Mouse (Mus musculus): Measurements from ENCODE around the gene Ifitm5. TPM values are rescaled to one million over a fixed set of nuclear protein-coding genes. Genes with fewer than 3 reads are reported as not detected.

Ifitm5 gene
- polyA plus RNA-seq, 1 experiment from 2014 or later = 179 TPM

DNA sequence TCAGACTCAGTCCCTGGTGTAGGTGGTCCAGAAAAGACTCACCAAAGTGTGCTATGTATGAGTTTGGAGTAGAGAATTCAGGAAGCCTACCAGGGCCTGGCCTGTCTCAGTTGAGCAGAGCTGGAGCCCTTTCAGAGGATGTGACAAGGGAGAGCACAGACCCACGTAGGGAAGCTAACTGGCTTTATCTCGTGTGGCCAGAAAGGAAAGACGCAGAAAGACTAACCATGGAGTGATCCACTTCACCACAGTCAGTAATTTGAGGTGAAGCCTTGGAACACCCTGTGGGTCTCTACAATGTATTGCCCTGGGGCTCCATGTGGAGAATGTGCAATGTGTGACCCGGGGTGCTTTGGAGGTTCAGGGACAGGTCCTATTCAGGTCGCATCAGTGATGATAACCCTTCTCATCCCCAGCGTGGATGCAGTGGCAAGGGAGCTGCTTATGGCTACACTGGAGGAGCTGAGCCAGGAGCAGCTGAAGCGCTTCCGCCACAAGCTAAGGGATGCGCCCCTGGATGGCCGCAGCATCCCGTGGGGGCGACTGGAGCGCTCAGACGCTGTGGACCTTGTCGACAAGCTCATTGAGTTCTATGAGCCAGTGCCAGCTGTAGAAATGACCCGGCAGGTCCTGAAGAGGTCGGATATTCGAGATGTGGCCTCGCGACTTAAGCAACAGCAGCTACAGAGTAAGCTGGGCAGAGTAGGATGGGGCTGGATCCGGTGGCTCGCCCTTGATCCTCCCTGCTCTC lies 28.7 kb downstream of the Ifitm5 start:
- Histone ChIP-seq H3K9ac (ENCODE audit: low read depth, low read length) (no peak overlapping the region), H3K27me3 (replicated peaks; ENCODE audit: control insufficient read depth, insufficient read depth, low read length) (peaks cover 63% of the 10 kb centered on the region), H3K4me2 (ENCODE audit: low read depth, low read length) (no peak overlapping the region), H3K4me1 (ENCODE audit: control insufficient read depth, insufficient read depth, low read length) (peaks cover 9% of the 10 kb centered on the region), H3K36me3 (ENCODE audit: control insufficient read depth, insufficient read depth, low read length) (no peaks in the 10 kb centered on the region), H3K27ac (replicated peaks; ENCODE audit: low read depth, low read length) (no peak overlapping the region), H3K4me3 (ENCODE audit: low read depth, low read length) (0 out of 2 replicates have a peak overlapping the region, but pooled peaks have one; percentile 39), H3K9me3 (ENCODE audit: control insufficient read depth, low read length) (no peaks in the 10 kb centered on the region)
- DNase-seq (ENCODE audit: low spot score) = no peak
- WGBS = 23% methylated on average over 21 of the region's 22 CpGs
- ATAC-seq (ENCODE audit: low read depth) = no peak

DNA sequence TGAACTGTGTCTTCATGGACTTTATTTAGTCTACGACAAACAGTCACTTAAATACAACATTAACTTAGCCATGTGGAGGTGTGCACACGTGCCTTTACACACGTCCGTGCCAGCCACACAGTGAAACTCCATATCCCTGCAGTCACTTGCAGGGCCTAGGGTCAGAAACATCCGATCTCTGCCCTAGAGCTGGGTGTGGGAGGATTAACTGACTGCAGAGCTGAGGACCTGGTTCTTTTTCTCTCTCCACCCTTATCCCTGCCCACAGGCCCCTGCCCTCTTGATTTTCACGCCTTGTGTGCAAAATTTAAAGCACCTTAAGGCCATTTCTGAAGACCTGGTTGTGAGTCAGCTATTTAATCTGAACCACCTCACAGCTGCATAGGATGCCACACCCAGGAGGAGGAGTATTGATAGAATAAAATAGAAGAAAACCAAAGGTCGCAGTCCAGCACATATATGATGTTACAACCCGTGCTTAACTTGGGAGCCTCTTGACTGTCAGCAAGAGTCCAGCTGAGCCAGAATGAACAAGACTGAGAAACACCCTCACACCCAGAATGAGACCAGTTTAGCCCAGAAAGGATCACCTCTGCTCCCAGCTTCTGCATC lies 29.6 kb downstream of the Ifitm5 start, which contains the start of gene Nlrp6:
Gene Nlrp6, plus strand, starts transcription at position 485 of the 612 bp plus-strand sequence.
- Histone ChIP-seq H3K9me3 (ENCODE audit: control insufficient read depth, low read length) (no peaks in the 10 kb centered on the region), H3K9ac (ENCODE audit: low read depth, low read length) (no peak within 1 kb of the TSS), H3K4me1 (ENCODE audit: control insufficient read depth, insufficient read depth, low read length) (peaks cover 9% of the 10 kb centered on the region), H3K27me3 (replicated peaks; ENCODE audit: control insufficient read depth, insufficient read depth, low read length) (peaks cover 63% of the 10 kb centered on the region), H3K4me3 (ENCODE audit: low read depth, low read length) (0 out of 2 replicates have a peak within 1 kb of the TSS, but pooled peaks have one; percentile 39), H3K27ac (replicated peaks; ENCODE audit: low read depth, low read length) (no peak within 1 kb of the TSS), H3K4me2 (ENCODE audit: low read depth, low read length) (no peak within 1 kb of the TSS), H3K36me3 (ENCODE audit: control insufficient read depth, insufficient read depth, low read length) (no peaks in the 10 kb centered on the region)
- 69% methylated on average over 8 of the region's 8 CpGs for WGBS
- ATAC-seq (ENCODE audit: low read depth) (no peak), DNase-seq (ENCODE audit: low spot score) (no peak)

DNA sequence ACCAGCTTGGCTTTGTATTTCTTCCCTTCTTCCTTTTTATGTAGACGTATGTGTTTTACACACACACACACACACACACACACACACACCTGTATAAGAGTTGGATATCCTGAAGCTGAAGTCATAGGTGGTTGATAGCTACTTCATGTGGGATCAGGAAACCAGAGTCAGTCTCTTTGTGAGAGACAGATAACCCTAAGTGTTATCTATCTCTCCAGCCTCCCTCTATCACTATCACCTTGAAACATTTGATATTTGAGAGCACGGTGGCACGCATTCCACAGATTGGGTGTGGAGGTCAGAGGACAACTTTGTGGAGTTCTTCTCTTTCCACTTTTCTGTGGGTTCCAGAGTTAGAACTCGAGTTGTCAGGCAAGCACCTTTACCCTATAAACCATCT lies 30.2 kb downstream of the Ifitm5 start:
- no peak overlapping the region for H3K9ac ChIP-seq (ENCODE audit: low read depth, low read length)
- H3K4me2 ChIP-seq (ENCODE audit: low read depth, low read length) = no peak overlapping the region
- H3K27ac ChIP-seq (replicated peaks; ENCODE audit: low read depth, low read length) = no peak overlapping the region
- no peaks in the 10 kb centered on the region for H3K36me3 ChIP-seq (ENCODE audit: control insufficient read depth, insufficient read depth, low read length)
- H3K4me3 ChIP-seq (ENCODE audit: low read depth, low read length) = no peak overlapping the region
- DNase-seq (ENCODE audit: low spot score) (no peak), ATAC-seq (ENCODE audit: low read depth) (no peak)
- WGBS = 75% methylated on average over 4 of the region's 4 CpGs
- peaks cover 59% of the 10 kb centered on the region for H3K27me3 ChIP-seq (replicated peaks; ENCODE audit: control insufficient read depth, insufficient read depth, low read length)
- H3K9me3 ChIP-seq (ENCODE audit: control insufficient read depth, low read length) = no peaks in the 10 kb centered on the region
- peaks cover 9% of the 10 kb centered on the region for H3K4me1 ChIP-seq (ENCODE audit: control insufficient read depth, insufficient read depth, low read length)

DNA sequence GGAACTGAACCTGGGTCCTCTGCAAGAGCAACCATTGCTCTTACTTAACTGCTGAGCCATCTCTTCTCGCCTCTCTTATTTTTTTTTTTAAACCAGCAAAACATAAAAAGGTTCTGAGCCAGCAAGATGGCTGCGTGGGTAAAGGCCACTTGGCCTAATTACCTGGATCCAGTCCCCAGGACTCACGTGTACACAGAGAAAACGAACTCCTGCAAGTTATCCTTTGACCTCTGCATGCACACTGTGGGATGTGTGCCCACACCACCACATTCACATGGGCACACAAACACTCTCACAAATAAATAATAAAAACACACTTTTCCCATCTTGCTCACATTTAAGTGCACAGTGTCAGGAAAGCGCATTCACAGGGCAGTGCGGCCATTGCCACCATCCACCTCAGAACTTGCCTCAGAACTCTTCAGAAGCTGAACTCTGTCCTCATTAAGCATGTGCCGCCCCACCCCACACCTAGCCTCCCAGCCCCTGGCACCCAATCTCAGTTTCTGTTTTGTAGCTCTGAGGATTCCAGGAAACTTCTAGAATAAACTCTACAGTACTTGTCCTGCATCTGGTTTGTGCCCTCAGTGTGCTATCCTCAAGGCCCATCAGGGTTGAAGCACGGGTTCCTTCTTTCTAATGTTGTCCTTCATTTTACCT lies 35.9 kb downstream of the Ifitm5 start:
- Histone ChIP-seq H3K27ac (replicated peaks; ENCODE audit: low read depth, low read length) (no peak overlapping the region), H3K4me1 (ENCODE audit: control insufficient read depth, insufficient read depth, low read length) (no peaks in the 10 kb centered on the region), H3K4me2 (ENCODE audit: low read depth, low read length) (no peak overlapping the region), H3K9me3 (ENCODE audit: control insufficient read depth, low read length) (no peaks in the 10 kb centered on the region), H3K9ac (ENCODE audit: low read depth, low read length) (no peak overlapping the region), H3K4me3 (ENCODE audit: low read depth, low read length) (no peak overlapping the region), H3K36me3 (ENCODE audit: control insufficient read depth, insufficient read depth, low read length) (no peaks in the 10 kb centered on the region), H3K27me3 (replicated peaks; ENCODE audit: control insufficient read depth, insufficient read depth, low read length) (peaks cover 3% of the 10 kb centered on the region)
- 80% methylated on average over 8 of the region's 8 CpGs for WGBS
- ATAC-seq (ENCODE audit: low read depth) (no peak), DNase-seq (ENCODE audit: low spot score) (no peak)

DNA sequence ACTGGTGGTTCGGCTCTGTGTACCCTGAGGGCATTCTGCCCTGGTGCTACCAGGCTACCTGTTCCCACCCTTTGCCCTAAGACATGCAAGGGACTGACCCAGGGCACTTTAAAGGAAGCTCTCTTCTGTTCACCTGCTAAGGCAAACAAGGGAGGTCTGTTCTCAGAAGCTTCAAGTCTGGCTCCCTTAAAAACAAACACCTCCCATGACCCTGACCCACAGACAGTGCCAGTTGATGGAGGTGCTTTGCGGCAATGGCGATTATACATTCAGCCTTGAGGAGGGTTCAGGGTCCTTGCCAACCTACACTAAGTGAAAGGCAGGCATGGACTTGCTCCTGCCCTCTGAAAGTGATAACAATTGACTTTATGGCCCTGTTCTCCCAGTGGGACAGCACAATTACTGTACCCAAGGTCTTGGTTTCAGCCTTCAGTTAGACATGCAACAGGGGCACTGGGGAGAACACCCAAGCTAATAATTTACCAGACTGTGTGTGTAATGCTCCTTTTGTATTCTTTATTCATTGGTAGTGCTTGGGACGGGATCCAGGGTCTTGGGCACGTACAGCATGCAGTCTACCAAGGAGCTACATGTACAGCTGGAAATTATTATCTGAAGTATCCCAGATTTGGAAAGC lies 37.1 kb downstream of the Ifitm5 start:
- no peak for ATAC-seq (ENCODE audit: low read depth)
- no peaks in the 10 kb centered on the region for H3K9me3 ChIP-seq (ENCODE audit: control insufficient read depth, low read length)
- no peaks in the 10 kb centered on the region for H3K36me3 ChIP-seq (ENCODE audit: control insufficient read depth, insufficient read depth, low read length)
- no peak for DNase-seq (ENCODE audit: low spot score)
- H3K4me2 ChIP-seq (ENCODE audit: low read depth, low read length) = no peak overlapping the region
- H3K27me3 ChIP-seq (replicated peaks; ENCODE audit: control insufficient read depth, insufficient read depth, low read length) = no peaks in the 10 kb centered on the region; the same call in 1 of the 2 replicates
- no peak overlapping the region for H3K27ac ChIP-seq (replicated peaks; ENCODE audit: low read depth, low read length)
- WGBS = 59% methylated on average over 5 of the region's 5 CpGs
- H3K9ac ChIP-seq (ENCODE audit: low read depth, low read length) = no peak overlapping the region
- no peaks in the 10 kb centered on the region for H3K4me1 ChIP-seq (ENCODE audit: control insufficient read depth, insufficient read depth, low read length)
- H3K4me3 ChIP-seq (ENCODE audit: low read depth, low read length) = no peak overlapping the region

DNA sequence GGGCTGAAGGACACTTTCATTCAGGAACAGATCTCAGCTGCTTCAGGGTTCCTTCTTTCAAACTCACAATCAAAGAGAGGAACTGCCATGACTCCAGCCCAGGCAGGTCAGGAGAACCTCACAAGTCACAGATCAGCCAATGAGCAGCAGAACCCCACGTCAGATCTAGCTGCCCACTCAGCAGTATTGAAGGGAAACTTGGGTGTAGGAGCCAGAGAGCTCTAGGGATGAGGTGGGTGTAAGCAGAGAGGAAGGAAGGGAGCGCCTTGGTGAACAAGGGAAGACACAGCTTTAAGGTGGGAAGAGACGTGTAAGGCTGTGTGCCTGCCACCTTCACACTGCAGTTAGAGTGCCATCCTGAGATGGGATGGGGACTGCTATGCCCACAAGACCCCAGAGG lies 37.8 kb downstream of the Ifitm5 start:
- Histone ChIP-seq H3K27ac (replicated peaks; ENCODE audit: low read depth, low read length) (no peak overlapping the region), H3K9me3 (ENCODE audit: control insufficient read depth, low read length) (no peaks in the 10 kb centered on the region), H3K27me3 (replicated peaks; ENCODE audit: control insufficient read depth, insufficient read depth, low read length) (no peaks in the 10 kb centered on the region), H3K4me3 (ENCODE audit: low read depth, low read length) (no peak overlapping the region), H3K36me3 (ENCODE audit: control insufficient read depth, insufficient read depth, low read length) (no peaks in the 10 kb centered on the region), H3K9ac (ENCODE audit: low read depth, low read length) (no peak overlapping the region), H3K4me2 (ENCODE audit: low read depth, low read length) (no peak overlapping the region), H3K4me1 (ENCODE audit: control insufficient read depth, insufficient read depth, low read length) (no peaks in the 10 kb centered on the region)
- DNase-seq (ENCODE audit: low spot score) = no peak
- WGBS = 60% methylated on average over 3 of the region's 3 CpGs
- ATAC-seq (ENCODE audit: low read depth) = no peak

DNA sequence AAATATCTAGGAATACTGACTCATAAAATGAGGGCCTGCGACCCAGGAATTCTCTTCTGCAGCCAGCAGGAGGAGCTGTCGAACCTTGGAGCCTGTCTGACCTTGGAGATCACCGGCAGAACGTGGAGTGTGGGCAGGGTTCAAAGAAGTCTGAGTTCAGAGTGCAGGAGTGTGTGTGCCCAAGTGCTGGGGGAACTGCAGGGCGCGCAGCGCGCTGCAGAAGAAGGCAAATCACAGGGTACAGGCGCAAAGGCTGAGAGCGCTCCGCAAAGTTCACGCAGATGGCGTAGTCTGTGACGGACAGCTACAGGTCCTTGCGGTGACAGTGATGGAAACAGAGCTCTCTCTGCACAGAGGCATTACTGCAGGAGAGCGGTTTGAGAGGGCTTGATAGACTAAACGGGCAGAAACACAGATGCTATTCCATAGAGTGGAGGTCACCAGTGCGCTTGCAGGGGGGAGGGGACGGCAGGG lies 41.4 kb downstream of the Ifitm5 start:
- DNase-seq (ENCODE audit: low spot score) (peak; percentile 85), ATAC-seq (ENCODE audit: low read depth) (peak; percentile 82)
- Histone ChIP-seq H3K9ac (ENCODE audit: low read depth, low read length) (peak overlapping the region; percentile 55; the same call in 1 of the 2 replicates), H3K4me1 (ENCODE audit: control insufficient read depth, insufficient read depth, low read length) (no peaks in the 10 kb centered on the region), H3K4me3 (ENCODE audit: low read depth, low read length) (peak overlapping the region; percentile 44), H3K36me3 (ENCODE audit: control insufficient read depth, insufficient read depth, low read length) (no peaks in the 10 kb centered on the region), H3K4me2 (ENCODE audit: low read depth, low read length) (peak overlapping the region; percentile 89), H3K27me3 (replicated peaks; ENCODE audit: control insufficient read depth, insufficient read depth, low read length) (no peaks in the 10 kb centered on the region), H3K27ac (replicated peaks; ENCODE audit: low read depth, low read length) (no peak overlapping the region), H3K9me3 (ENCODE audit: control insufficient read depth, low read length) (no peaks in the 10 kb centered on the region)
- 3% methylated on average over 19 of the region's 19 CpGs for WGBS

DNA sequence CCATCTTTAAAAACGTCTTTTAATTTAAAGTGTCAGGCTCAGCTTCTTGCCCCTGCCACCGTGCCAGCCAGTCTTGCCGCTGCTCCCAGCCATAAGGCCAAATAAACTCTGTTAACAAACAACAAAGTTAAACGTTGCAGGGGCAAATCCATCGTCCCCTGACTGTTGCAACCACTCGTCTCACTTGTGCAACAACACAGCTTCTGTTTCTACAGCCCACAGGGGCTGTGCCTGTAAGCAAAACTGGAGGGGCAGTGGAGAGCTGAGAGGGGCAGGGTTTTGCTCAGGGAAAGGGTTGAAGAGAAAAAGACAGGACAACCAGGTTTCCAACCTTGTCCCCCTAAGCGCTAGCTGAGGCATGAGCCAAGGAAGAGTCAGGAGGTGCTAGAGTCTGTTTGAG lies 41.9 kb downstream of the Ifitm5 start:
- ATAC-seq (ENCODE audit: low read depth) (no peak), DNase-seq (ENCODE audit: low spot score) (no peak)
- no peak overlapping the region for H3K27ac ChIP-seq (replicated peaks; ENCODE audit: low read depth, low read length)

More for the DNA sequence above, 41.9 kb downstream of the Ifitm5 start:
- Histone ChIP-seq H3K4me1 (ENCODE audit: control insufficient read depth, insufficient read depth, low read length) (no peaks in the 10 kb centered on the region), H3K9ac (ENCODE audit: low read depth, low read length) (0 out of 2 replicates have a peak overlapping the region, but pooled peaks have one; percentile 55), H3K36me3 (ENCODE audit: control insufficient read depth, insufficient read depth, low read length) (no peaks in the 10 kb centered on the region), H3K9me3 (ENCODE audit: control insufficient read depth, low read length) (no peaks in the 10 kb centered on the region), H3K4me2 (ENCODE audit: low read depth, low read length) (peak overlapping the region; percentile 89; the same call in 1 of the 2 replicates), H3K27me3 (replicated peaks; ENCODE audit: control insufficient read depth, insufficient read depth, low read length) (no peaks in the 10 kb centered on the region), H3K4me3 (ENCODE audit: low read depth, low read length) (0 out of 2 replicates have a peak overlapping the region, but pooled peaks have one; percentile 44)
- WGBS = 52% methylated on average over 7 of the region's 7 CpGs
